Mouse (Mus musculus) retina, embryonic 14.5 days (tissue): ENCODE measurements around the gene Hoxd4.
A peak's percentile ranks its signal among the peaks of the same experiment; 100 is the strongest.

Experiments
- DNase-seq: peaks from one replicate; pipeline ENCODE4 v3.0.0-alpha.2; 2015; ENCODE audit warnings: low spot score

Hoxd4 gene

DNA sequence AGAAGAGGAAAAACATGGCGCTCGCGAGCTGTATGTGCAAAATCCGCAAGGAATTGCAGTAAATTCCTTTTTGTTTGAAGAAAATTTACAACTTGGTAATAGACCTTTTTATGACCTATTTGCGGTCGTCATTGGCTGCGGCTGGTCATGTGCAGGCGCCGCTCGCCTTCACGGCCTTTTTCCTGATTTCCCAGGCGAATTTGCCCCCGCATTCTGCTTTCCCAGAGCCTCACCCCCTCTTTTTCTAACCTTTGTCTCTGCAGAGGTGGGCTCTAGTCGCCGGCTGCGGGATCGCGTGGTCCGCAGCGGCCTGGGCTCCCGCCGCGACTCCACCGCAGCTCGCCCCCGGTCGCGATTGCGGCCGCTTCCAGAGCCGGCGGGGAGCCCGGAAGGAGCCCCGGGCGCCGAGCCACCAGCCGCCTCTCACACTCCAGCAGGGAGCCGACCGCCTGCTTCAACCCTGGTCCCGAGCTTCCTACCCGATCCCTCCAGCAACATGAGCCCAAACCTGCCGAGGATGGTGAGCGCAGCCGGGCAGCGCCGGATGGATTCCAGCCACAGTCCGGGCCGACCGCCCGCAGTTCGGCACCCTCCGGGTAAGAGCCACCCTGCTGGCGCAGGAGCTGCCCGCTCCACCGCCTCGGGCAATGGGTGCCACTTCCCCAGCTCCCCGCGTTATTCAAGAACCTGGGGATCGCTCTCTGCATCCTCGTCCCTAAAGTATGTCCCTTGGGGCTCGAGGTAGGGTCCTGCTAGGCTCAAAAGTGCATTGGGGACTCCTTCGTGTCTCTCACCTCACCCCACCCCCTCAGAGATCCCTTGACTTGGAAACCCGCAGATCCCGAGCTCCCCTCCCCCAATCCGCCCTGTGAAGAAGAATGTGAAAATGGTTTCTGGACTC is at the start of gene Hoxd4, which contains the start of gene Hoxd3:
Hoxd4 (plus strand) TSS at position 209 of the 901 bp plus-strand sequence.
Hoxd3 (plus strand) TSS at position 207 of the 901 bp plus-strand sequence.
- no peak for DNase-seq

DNA sequence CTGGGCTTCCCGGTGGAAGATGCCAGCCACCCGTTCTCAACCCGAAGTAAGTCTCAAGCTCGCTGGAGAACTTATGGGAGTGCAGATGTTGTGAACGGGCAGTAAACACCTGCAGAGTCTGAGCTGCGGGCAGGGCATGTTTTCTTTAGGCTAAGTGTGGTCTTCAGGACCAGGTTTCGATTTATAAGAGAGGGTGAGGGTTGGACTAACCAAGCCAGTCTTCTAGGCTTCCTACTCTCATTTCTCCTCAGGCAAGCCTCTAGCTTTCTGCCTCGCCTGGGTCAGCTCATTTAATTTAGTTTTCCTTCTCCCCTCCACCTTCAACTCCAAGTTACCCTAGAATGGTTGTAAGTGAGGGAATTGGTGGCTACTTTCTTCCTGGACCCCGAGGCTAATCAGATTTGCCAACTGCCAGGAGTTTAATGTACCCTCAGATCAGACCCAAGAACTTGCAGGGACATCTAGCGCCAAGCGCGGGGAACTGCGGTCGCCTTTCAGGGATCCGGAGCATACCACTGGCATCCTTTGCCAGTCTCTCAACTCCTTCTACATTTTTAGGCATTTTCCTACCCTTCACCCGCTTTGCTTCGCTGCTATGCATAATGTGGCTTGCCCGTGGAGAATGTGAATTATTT is 48.3 kb upstream of the Hoxd4 start:
- DNase-seq = peak; percentile 79

DNA sequence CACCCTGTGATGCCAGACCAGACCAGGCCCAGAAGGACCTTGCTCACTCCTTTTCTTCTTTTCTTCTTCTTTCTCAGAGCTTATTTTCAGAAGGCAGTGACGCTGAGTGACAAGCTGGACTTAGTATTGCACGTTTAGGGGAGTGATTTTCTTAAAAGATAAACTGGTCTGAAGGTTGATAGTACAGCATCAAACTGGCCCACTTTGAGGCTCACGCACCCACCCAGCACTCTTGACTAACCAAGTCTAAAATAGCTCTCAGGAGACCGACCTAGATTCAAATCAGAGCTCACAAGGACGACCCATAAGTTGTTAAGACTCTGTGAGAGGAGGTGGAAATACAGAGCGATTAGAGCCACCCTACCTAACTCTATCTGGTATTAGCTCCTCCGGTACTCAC is 45.3 kb upstream of the Hoxd4 start:
- DNase-seq = no peak

DNA sequence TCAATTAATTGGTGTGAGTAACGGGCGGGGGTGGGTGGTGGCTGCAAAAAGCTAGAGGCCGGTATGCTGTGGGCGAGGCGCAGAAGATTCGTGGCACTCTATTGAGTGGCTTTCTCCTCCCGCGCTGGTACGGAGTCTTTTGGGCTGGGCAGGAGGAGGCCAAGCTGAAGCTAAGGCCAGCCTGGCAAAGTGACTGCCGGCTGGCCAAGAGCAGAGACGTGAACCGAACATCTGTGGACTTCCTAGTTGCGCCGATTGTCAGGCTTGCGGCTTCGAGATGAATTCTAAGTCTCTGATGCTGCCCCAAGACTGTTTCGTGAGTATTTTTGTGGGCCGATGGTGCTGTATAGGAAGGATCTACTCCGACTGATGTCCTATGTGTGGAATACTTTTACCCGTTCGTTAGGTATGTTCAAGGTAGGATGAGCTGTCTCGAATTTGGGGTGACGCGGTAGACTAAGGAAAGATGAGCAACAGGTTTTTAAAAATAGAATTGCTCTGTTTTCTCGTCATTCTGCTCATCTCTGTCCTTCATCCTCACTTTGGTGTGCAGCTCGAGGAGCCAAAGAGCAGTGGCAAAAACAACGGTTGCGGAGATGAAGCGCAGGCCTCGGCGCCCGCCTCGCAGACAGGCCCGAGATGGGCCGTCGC is 44.4 kb upstream of the Hoxd4 start:
- no peak for DNase-seq

DNA sequence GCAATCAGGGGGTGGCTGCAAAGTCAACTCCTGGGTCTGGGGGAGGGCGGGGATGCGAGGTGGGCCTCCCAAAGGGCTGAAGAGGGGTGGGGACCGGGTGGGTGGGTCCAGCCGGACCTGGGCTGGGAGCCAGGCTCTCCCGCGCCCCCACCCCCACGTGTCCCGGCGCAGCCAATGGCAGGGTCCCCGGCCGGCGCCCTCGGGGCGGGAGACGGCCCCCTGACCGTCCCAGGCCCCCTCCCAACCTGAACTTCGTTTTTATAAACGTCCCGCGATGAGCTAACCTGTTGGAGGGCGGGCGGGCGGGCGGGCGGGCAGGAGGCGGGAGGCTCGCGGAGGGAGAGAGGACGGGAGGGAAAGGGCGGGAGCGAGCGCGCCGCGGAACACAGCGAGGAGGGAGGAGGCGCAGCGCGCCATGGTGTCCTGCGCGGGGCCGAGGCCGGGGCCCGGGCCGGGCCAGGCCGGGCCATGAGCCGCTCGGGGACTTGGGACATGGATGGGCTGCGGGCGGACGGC is 43.8 kb upstream of the Hoxd4 start, which contains the start of gene Hoxd13:
Hoxd13 (plus strand) TSS at position 469 of the 516 bp plus-strand sequence.
- DNase-seq = no peak

DNA sequence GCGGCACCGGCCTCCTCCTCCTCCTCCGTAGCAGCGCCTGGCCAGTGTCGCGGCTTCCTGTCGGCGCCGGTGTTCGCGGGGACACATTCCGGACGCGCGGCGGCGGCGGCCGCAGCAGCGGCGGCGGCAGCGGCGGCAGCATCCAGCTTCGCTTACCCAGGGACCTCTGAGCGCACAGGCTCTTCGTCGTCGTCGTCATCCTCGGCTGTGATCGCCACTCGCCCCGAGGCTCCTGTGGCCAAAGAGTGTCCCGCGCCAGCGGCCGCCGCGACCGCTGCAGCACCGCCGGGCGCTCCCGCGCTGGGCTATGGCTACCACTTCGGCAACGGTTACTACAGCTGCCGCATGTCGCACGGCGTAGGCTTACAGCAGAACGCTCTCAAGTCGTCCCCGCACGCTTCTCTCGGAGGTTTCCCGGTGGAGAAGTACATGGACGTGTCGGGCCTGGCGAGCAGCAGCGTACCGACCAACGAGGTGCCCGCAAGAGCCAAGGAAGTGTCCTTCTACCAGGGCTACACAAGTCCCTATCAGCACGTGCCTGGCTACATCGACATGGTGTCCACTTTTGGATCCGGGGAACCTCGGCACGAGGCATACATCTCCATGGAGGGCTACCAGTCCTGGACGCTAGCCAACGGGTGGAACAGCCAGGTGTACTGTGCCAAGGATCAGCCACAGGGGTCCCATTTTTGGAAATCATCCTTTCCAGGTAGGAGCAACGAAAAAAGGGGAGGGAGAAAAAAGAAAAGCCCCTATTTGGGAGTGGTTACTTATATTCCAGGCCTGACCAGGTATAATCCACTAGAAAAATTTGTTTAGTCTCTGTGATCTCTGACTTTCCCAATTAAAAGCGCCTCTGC is 43.1 kb upstream of the Hoxd4 start:
- DNase-seq = no peak

DNA sequence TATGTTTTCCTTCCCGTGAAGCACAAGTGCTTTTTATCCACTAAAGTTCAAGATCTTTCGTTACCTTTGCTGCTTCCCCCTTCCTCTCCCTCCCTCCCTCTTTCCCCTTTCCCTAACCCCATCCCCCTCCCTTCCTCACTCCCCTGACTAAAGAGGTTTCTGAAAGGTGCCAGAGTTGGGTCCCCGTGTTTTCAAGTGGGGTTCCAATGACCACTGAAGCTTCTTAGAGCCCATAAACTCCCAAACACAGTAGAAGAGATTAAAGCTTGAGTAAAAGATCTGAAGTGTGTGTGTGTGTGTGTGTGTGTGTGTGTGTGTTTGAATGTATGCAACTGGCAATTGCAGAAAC is 42.5 kb upstream of the Hoxd4 start:
- no peak for DNase-seq

DNA sequence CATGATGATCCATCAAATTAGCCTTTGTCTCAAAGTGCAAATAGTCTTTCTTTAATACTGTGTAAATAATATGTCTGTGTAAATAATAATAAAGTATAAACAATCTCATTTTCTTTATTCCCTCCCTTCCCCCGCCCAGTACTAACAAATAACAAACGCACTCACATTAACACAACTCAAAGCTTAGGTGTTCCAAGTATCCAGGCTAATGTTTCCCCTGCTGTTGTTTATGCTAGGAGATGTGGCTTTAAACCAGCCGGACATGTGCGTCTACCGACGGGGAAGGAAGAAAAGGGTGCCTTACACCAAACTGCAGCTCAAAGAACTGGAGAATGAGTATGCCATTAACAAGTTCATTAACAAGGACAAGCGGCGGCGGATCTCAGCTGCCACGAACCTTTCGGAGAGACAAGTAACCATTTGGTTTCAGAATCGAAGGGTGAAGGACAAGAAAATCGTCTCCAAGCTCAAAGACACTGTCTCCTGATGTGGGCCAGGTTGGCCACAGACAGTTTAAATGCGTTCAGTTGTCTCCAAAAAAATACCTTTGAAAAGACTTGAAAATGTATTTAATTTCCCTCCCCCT is 42.0 kb upstream of the Hoxd4 start:
- DNase-seq = no peak

DNA sequence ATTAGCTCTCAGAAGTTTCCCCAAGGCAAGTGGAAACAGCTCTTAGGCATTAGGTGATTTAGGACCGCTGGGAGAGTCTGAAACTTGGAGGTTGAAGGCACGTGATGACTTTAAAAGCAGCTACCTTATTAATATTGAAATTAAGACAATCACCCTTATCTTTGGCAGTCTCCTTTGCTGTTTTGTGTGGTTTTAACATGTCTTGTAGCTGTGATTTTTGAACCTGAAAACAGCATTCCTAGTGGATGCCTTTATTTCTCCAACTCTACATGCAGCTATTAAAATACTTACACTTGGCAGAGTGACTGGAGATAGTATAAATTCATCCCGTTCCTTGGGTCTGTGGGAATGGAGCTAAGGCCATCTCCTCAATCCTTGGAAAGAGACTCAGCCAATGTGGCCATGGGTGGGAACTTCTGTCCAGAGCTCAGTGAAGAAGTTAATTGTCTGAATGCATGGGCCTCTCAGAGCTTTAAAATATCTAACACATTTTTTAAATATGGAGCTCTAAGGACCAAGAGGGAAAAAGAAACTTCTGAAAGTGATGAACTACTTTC is 41.0 kb upstream of the Hoxd4 start:
- no peak for DNase-seq

DNA sequence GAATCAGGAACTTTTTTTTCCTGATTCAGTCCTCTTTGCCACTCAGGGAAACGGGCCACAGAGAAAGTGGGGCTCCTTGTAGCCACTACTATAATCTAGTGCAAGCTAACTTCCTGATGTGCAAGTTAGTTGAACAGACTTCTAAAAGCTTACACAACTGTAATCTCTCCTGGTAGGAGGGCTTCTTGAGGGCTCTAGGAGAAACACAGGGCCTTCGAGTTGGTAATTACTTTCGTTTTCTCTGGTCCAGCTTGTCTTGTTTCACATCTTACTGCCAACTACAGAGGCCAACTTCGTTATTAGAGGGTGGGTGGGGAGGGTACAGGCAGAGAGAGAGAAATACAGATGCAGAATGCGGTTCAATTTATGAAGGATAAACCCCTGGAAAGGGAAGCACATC is 39.9 kb upstream of the Hoxd4 start:
- no peak for DNase-seq

DNA sequence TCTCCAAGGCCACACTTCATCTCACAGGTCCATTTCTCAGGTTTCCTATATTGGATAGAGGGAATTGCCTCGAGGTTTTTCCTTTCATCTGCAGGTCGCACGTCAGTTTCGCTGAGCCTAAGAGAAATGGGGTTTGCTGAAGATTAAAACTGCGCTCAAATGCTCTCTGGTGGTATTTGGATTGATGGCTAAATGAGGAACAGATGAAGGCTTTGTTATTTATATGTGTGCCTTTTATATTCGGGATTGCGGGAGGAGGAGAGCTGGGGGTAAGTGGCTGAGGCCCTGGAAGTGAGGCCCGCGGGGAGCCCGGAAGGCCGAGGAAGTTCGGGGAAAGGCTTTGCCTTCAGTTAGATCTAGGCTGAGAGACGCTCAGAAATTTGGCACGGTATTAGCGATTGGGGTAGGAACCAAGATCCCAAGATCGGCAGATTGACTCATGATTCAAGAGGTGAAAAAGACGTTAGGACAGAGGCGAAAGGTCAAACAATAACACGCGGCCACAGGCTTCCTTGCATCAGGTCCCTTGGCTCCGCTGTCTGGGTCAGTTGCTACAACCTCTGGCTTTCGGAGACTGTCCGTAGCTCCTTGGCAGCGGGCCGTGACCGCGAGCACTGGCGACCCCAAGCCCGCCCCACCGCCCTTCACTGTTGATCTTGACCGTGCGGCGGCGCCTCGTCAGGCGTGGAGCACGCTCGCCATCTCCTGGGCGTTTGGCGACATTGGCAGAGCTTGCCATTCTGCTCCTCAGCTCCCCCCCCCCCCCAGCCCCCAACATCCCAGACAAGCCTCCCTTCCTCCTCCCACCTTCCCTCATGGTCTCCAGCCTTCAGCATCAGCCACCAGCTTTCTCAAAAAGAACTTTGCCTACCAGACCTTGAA is 39.0 kb upstream of the Hoxd4 start:
- peak; percentile 84 for DNase-seq

DNA sequence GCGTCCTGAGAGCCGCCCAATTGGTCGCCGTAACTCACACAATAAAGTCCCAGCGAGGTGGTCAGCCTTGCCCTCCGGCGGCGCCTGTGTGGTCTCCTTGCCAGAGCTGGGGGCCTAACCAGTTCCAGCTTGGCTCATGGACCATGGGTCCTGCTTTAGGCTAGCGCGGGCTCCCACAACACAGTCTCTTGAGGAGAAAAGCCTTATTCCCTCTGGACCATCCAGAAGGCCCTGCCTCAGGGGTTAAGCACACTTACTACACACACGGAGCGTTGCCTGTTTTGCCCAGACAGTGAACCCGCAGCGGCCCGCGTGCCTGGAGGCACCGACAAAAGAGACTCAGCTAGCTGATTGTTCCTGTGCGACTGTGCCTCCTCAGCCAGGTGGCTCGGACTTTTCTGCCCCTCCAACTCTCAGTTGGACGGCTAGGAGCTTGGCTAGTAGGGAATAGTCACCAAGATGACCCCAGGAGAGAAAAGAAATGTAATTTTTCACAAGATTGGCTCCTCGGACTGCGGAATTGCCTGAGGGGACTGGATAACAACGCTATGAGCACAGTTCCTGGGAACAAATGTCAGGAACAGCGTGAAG is 37.8 kb upstream of the Hoxd4 start:
- no peak for DNase-seq

DNA sequence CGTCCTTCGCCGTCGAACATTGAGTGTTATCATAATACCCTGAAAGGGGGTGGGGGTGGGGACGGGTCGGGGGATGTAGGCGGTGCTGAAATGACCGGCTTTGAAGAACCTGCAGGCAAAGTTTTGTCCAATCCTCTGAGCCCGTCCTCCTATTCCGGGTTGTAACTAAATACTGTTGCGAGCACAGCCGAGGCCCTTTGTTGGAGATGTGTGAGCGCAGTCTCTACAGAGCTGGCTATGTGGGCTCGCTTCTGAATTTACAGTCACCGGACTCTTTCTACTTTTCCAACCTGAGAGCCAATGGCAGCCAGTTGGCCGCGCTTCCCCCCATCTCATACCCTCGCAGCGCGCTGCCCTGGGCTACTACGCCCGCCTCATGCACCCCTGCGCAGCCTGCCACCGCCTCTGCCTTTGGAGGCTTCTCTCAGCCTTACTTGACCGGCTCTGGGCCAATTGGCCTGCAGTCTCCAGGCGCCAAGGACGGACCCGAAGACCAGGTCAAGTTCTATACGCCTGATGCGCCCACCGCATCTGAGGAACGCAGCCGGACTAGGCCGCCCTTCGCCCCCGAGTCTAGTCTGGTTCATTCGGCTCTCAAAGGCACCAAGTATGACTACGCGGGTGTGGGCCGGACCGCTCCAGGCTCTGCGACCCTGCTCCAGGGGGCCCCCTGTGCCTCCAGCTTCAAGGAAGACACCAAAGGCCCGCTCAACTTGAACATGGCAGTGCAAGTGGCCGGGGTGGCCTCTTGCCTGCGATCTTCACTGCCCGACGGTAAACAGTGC is 36.7 kb upstream of the Hoxd4 start, which contains the start of gene Hoxd12:
Hoxd12 (plus strand) TSS at position 133 of the 785 bp plus-strand sequence.
- DNase-seq = no peak

DNA sequence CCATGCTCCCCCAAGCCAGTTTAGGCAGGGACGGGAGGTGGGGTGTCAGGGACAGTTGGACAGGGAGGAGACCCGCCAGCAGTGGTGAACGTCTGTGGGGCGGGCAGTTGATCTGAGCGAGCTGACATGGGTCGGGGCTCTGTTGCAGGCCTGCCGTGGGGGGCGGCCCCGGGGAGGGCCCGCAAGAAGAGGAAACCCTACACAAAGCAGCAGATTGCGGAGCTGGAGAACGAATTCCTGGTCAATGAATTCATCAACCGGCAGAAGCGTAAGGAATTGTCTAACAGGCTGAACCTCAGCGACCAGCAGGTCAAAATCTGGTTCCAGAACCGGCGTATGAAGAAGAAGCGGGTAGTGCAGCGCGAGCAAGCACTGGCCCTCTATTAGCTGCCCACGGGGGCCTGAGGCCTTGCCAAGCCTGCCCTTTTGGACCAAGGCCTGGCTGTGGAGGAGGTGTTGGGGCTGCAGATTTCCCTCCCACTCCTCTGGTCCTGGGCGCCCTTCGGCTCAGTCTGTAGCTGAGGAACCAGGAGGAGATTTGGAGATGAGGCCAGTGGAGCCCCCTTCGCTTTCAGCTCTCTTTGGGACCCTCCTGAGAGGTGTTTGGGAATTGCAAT is 36.0 kb upstream of the Hoxd4 start:
- no peak for DNase-seq

DNA sequence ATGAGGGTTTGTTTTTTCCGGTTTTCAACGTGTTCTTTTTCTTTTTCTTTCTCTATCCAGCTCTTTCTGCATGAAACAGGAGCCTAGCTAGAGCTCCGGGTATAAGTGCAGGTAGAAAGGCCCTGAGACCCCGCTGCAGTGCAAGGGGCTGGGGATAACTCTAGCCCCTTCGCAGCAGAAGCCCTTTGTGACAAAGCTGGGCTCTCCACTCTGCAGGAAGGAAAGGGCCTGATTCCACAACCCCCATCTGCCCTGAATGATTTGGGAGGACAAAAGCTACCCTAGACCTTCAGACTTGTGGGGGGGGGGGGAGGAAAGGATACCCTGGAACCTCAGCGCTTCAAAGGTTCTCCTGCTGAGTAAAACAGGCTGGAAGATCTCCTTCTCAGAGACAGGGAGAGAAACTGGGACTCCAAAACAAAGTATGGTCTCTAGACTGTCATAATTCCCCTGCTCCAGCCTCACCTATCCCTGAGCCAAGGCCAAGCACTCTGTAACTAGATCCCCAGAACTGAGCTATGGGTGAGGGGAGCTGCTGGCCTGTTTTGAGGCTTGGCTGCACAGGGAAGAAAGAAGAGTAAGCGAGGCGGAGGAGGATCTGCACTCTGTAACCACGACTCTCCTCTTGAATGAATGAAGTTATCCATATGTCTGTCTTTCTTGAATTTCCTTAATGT is 35.2 kb upstream of the Hoxd4 start:
- no peak for DNase-seq

DNA sequence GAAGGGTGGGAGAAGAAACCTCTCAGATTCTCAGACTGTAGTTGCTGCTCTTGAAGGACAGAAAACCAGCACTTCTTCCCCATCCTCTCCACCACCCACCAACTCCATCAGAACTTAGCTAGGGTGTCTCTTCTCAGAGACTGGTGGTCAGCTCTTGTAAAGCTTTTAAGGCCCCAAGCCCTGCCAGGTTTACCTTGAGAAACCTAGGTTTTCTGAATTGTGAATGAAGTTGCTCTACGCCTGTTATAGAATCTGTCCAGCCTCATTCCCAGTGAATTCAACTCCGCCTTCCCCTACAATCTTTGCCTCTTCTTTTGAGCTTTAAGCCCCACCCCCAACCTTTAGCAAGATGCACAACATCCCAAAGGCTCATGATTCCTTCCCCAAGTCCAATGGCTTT is 34.6 kb upstream of the Hoxd4 start:
- DNase-seq = no peak

DNA sequence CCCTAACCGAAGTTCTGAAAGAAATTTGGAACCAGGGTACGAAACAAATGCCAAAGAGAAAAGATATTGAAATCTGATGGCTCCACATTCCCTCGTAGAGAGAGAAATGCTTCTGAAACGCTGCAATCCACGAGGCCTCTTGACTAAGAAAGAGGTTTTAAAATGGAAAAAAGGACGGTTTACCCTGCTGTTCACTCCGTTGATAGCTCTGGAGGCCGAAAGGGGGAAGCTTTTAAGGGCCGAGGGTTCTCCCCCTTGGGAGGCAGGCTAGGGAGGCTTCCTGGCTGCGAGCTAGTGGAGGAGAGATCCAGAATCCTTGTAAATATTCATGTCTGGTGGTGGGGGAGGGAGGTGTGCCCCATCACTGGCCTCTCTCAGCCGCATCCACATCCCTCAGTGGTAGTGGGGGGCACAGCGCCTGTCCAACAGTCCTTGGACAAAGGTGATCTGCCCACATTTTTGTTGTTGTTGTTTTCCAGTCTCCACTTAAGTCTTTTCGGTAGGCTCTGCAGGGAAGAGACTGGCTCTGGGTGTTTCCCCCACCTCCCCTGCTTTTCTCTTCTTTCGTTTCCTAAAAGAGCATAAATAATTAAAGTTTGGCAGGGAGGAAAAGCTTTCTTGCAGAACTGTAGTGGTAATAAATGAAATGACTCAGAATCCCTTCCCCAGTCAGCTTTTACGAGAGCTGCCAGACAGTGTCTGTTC is 32.7 kb upstream of the Hoxd4 start, which contains the start of gene Hoxd11:
Hoxd11 (plus strand) TSS at position 667 of the 705 bp plus-strand sequence.
- no peak for DNase-seq
